Mouse (Mus musculus) c-Kit-positive CD71-negative TER-119-negative erythroid progenitor cells, embryonic 14.5 days (primary cell): ENCODE results near the gene Tanc1.

Experiments used
- DNase-seq: peaks from one replicate; pipeline ENCODE4 v3.0.0-alpha.2; 2013; ENCODE audit warnings: low read depth

The Tanc1 gene

DNA sequence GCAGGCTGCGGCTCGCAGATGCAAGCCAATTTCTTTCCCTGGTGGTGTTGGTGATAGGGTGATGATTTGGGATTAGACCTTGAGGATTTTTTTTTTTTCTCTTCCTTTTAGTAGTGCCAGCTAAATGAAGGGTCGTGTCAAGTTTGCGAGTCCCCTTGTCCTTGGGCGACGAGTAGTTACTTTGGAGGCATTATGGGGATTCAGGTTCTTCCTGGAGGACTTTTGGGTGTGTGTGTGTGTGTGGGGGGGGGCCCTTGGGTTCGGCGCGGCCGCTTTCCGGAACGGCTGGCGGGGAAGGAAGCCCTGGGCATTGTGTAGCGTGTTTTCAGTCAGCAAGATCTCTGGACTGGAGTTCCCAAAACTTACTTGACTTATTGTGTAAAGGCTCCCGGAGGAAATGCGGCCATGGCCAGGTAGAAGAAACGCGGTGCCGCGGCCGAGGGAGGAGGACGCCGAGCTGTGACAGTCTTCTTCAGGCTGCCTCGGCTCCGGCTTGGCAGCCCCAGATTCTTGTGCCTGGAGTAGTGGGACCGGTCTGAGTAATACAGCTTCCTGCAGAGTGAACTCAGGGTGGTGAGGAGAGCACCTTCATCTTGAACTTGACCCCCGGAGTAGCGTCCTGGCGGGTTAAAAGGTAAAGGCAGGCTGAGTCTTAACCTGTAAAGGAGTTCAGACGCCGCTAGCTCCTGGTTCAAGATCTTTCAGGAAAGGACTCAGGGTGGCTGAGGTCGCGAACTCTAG lies 1.1 kb downstream of the Tanc1 start:
- no peak for DNase-seq

DNA sequence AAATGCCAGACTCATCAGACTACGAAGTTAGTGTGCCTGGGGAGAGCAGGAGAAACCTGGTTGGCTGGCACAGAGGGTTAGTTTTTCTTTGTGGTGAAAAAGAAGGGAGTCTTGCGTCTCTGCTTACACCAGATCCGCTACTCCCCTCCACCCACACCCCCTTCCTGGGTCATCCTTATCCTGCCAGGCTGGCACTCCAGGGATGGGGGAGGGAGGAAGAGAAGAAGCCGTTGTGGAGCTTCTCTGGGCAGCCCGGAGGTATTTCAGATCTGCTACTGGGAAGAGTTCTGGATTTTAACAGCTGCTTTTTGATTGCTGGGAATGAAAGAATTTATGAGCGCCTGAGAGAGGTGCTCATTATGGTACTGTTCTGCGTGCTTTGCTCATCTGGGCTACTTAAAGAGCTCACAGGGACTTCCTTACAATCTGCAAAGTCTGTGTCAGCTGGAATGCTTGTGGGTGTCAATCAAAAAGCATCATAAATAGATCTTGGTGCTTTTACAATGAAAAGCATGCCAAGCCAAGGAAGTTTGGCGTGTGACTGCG lies 1.7 kb downstream of the Tanc1 start:
- no peak for DNase-seq

DNA sequence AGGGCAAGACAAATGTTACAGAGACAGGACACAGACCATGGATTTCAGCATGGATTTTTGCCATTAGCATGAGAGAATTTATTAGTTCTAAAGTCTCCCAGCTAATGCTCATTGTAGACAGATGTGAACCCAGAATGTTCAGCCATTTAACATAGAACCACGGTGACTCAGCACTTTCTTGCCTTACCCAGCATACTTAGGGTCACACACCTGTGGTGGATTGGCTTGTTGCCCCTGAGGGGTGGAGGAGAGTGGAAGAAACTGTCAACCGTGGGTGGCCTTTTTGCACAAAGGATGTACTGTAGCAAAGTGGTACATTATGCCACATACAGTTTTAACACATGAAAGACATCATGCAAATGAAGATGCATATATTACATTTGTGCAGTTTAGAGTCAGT lies 5.0 kb downstream of the Tanc1 start:
- DNase-seq, result no peak

DNA sequence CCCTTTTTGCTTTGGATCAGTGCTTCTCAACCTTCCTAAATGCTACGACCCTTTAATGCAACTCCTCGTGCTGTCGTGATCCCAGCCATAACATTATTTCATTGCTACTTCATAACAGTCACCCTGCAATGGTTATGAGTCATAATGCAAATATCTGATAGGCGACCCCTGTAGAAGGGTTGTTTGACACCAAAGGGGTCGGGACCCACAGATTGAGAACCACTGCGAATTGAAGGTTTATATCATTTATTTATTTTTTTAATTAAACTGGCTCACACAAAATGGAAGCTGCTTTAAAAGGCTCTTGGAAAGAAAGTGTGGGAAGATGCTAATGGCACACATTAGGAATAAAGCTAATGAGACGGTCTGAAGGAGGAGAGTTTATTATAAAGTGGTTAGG lies 7.2 kb downstream of the Tanc1 start:
- DNase-seq, result no peak

DNA sequence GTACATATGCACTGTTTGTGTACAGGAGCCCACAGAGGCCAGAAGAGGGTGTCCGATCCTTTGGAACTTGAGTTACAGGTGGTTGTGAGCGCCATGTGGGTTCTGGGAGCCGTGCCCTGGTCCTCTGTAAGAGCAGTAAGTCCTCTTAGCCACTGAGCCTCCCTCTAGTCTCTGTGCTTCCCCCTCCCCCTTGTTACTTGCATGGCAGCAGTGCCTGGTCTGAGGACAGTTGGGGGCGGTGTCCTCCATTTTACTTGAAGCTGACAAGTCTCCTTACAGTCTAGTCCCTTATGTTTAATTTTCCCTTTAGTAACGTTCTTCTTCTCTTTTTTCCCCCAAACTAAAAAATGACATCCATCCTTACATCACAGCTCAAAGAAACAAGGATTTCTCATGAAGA lies 8.8 kb downstream of the Tanc1 start:
- DNase-seq, result no peak

DNA sequence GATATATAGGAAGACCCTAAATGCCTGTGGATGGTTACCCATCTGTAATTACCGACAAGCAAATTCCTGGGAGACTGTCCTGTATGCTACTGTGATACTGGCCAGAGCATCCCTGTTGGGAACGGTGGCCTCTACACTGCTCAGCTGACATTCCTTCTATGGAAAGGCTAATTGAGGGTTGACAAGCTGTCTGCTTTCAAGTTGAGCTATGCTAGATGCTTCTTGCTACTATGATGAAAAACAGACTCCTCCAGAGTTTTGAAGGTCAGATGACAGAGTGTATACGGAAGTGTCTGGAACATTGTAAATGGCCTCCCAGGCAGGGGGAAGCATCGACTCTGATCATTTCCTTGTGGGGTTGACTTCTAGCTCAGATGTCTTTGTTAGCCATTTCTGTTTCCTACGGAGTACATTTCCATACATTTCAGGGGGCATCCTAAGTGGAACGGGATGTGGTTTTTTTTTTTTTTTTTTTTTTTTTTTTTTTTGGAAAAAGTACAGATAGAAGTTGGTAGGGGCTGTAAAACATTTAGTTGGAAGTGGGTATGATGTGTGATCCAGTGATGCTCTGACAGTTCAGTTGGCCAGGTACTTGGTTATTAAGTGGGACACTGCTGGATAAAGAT lies 10.8 kb downstream of the Tanc1 start:
- DNase-seq, result no peak

DNA sequence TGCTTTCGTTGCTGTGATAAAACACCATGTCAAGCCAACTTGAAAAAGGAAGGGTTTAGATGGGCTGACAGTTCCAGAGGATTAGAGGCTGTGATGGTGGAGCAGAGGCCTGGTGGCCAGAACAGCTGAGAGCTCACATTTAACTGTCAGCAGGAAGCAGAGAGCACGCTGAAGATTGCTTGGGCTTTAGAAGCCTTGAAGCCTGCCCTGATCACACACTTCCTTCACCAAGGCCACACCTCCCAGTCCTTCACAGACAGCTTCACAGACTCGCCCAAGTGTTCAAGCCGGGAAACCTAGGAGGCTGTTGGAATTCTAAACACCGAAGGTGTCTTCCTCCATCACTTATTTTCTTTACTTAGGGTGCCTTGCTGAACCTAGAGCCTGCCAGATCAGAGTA lies 12.0 kb downstream of the Tanc1 start:
- no peak for DNase-seq

DNA sequence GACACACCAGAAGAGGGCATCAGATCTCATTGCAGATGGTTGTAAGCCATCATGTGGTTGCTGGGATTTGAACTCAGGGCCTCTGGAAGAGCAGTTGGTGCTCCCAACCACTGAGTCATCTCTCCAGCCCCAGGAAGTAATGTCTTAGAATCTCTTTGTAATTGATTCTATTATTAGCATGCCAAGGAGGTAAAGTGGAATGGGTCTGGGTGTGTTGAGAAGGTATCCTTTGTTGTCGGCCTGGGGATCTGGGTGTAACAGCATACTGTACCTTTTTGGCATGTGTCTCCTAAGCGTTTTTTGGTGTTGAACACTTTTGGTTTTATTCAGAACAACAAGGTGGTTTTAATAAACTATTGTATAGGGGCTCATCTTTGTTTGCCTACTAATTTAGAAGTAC lies 13.6 kb downstream of the Tanc1 start:
- DNase-seq, result no peak

DNA sequence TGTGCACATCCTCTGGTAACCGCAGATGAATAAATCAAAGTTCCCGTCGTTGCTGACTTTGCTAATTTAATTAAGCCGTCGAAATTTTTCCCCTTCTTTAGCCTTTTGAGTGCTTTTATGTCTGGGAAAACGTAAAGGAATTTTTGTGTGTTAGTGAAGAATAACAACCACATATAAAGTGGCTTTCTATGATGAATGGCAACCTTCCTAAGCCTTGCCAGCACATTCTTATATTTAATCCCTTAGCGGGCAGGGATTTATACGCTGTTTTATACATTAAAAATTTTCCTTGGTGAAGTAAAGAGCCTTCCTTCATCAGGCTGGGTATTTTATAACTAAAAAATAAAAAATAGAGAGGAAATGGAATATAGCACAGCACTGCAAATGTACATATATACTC lies 14.1 kb downstream of the Tanc1 start:
- no peak for DNase-seq

DNA sequence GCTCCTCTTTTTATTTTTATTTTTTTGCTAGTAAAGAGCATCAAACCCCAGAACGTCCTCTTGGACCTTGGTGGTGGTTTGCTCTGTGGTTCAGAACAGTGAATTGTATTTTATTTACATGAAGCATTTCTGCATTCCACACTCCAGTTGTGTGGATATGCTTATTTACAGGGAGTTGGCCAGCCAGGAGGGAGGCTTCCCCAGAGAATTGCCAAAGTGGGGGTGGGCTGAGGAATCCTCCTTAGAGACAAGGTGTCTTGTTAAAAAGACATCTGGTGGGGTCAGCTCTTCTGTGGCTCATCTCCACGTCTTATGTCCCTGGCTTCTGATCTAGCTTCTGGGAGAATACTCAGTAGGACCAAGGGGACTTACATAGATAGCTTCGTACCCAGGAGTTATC lies 14.6 kb downstream of the Tanc1 start:
- no peak for DNase-seq

DNA sequence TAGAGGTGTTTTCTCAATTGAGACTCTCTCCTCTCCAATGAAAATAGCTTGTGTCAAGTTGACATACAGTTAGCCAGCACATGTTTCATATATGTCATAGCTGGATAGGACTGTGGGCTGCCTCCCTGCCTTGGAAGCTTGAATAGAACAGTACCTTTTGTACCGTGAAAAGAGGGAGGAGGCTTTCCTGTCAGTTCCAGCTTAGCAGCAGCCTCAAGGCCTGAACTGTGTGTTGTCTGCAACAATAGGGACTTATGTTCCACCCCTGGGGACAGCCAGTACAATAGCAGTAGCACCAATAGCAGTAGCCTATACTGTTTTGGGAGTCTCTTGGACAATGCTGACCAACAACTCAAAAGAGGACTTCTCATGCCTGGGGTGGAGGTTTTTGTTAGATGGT lies 15.7 kb downstream of the Tanc1 start:
- no peak for DNase-seq

DNA sequence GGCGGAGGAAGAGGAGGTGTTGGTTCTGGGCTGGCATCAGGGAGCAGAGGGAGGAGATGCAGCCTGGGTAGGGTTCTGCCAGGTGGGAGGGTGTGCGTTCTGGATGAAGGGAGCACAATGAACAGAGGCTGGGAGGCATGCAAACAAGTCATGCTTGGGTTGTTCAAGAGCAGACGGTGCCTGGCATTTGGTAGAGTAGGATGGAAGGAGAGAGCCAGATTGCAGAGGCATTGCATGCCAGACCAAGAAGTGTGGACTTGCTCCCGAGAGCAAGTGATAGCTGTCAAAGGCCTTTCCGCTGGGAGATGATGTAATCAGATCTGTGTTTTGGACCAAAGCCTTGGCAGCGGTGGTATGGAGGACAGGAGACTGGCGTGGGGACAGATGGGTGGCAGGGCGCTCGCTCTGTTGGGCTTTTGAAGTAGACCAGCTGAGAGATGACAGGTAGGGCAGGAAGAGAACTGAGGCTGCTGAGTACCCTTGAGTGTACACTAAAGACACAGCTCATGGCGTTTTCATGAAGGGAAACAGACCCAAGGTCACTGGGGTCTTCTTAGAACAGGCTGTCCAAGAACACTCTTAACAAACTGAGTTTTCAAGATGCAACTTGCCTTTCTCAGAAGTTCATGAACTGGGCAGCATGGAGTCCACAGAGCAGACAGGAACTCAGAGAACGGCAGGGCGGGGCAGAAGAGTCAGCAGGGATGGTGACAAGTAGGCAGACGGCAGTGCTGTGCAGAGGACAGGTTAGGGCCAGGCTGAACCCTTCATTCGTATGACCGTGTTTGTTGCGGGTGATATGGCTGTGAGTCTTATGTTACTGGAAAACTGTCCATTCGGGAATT lies 16.4 kb downstream of the Tanc1 start:
- no peak for DNase-seq

DNA sequence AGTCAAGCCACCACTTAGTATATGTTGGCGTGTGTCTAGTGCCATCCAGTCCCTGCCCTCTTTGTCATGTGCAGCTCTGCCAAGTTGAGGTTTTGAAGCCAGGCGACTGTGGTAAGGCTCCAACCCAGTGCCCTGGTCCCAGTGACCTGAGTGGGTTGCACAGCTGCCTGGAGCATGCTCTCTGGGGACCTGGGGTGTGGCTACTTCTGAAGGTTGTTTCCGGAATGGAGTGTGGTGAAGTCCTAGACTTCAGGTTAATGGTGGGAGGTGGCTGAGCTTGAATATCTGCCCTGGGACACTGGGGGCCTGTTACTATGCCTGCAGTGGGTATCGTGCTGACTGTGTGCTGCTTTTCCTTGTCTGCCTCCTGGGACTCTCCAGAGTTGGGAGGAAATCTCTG lies 18.0 kb downstream of the Tanc1 start:
- DNase-seq, result no peak

DNA sequence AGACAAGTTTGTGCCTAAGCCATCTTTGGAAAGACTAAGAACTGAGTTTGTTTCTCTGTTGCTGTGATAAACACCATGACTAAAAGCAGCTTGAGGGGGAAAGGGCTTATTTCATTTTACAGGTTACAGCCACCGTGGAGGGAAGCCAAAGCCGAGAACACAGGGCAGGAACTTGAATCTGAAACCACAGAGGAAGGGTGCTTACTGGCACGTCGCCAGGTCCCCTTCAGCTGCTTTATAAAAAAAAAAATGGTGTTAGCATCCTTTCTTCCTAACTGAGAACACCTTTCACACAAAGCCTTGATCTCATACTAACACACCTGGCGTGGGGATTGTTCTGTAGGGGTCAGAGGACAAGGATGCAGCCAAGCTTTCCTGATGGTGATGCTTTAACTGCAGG lies 19.6 kb downstream of the Tanc1 start:
- DNase-seq, result no peak

DNA sequence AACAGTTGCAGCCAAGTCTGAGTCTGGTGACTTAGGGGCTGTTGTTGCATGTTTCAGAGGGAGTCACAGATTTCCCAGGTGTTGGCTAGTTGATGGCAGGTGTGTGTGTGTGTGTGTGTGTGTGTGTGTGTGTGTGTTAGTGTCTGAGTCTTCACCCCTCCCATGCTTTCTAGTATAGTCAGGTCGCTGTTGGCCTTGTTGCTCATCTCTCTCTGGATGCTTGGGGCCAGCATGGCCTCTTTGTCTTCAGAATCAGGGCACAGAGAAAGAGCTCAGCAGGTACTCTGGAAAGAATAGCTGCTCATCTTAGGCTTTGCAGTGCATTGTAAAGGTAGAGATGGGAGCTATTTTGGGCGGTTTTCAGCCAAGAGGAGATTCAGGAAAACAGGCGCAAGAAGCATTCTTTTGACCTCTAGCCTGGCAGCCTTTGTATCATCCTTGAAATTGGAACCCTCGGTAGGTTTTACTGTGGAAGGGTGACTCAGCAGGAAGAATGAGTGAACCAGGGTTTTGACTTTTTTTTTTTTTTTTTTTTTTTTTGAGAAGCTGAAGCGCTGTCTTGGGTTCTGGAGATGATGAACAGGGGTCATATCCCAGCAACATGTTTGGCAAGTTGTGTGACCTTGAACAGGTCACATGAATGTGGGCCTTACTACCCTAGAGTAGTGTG lies 22.1 kb downstream of the Tanc1 start:
- DNase-seq, result no peak

DNA sequence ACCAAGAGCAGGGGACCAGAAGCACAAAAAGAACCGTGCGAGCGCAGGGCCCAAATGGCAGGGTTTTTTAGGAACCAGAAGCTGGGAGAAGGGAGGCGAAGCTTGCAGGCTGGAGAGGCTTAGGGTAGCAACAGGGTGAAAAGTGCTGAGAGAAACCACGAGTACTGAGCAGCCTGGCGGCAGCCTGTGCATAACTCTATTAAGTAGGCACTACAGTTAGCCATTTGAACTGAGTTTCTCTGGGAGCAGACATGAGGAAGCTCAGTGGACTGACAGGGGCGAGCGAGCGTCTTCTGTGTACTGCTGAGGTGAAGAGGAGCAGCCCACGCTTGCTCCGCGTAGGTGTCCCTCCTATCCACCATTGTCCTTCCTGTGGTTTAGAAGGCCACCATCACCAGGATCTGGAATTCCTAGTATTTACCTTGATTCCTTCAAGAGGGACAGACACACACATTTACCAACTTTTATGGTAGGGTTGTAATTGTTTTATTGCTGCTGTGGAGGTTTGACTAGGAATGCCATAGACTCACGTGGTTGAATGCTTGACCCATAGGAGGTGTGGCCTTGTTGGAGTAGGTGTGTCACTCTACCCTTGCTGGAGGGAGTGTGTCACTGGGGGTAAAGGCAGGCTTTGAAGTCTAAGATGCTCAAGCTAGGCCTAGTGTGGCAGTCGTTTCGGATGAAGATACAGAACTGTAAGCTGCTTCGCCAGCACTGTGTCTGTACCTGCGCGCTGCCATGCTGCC lies 25.4 kb downstream of the Tanc1 start:
- no peak for DNase-seq

DNA sequence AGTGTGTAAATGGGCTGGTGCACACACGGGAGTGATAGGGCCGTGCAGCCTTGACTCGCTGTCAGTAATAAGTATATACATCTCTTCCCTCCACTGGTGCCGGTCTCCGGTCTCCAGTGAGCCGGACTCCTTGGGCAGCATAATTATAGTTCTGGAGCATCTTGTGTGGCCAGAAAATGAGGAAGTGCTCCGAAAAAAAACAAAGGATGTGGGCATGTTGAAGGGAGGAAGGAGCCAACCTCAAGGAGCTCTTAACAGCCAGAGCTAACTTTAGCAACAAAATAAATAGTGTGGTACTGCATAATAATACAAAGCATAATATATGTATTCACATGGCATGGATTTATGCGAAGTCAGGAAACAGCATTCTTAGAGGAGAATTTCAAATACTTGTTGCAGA lies 30.9 kb downstream of the Tanc1 start:
- no peak for DNase-seq

DNA sequence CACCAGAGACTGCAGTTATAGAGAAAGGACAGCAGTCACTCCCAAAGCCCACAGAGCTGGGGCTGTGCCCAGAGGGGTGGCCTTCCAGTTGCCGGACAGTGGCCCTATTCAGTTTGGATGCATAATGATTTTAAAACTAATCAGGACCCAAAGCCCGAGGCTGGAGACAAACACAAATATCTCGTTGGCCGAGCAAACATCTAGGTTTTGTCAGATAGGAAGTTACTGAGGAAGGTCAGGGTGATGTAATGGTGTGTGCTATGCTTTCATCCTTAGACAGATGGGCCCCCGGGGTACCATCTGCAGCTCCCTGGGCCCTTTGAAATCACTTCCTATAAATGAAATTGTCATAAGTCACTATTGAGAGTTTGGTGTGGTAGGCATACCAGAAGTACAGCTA lies 33.0 kb downstream of the Tanc1 start:
- no peak for DNase-seq

DNA sequence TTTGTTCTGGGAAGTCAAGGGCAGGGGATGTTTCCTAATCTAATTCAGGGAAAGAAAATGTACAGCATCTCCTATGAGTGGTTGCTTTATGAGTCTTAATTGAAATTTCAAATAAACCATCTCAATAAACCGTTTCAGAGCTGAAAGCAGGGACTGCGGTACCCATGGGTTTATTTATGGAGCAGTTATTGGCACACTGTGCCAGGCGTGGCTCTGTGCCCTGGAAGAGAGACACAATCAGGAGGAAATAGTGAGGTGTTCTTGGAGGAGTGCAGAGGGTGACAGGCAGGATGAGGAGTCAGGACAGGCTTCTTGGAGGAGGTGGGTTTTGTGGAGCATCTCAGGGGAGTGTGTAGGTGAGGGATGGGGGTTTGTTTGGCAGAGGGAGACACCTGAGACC lies 33.7 kb downstream of the Tanc1 start:
- no peak for DNase-seq

DNA sequence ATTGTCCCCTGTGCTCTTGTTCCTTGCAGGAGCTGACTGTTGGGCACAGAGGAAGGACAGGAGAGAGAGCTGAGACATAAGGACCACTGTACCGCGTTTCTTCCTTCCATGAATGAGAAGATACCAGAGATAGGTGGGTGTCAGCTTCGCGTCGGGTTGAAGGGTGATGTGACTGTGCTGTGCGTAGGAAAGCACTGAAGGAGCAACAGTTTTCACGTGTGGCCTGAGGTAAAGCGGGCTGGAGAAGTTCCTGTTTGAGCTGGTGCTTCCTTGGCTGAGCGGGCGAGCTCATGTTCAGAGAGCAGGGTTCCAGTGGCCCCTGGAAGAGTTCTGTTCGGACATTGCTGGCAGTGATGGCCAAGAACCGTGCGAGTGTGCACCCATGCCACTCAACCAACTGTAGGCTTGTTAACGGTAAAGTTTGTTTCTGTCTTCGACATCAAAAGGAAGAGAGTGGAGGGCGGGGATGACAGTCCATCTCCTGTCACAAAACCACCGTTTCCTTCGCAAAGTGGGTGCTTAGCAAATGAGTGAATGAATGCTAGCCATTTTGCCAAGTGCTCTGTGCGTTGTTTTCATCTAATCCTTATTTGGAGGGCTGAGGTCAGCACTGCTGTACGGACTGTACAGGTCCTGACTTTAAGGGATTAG lies 35.0 kb downstream of the Tanc1 start:
- no peak for DNase-seq

DNA sequence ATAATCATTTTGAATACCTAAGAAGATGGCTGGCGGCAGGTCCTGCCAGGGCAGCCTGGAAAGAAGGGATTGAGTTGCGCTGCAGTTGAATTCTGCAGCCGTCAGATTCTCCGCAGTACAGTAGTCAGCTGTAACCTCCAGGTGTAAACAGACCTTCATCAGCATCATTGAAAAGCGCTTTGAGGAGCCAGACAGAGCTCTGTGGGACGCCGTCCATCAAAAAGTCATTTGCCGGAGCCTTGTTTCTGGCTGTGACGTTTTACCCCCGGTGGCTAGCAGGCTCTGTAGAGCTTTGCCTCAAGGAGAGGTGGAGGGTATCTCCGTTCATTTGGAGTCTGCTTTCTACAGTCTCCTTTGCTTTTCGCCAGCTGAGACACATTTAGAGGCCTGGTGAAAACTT lies 36.6 kb downstream of the Tanc1 start:
- no peak for DNase-seq
